Mouse (Mus musculus) hindbrain, embryonic 13.5 days (tissue): ENCODE measurements around the gene Tbc1d22a. TPM values are rescaled to one million over a fixed set of nuclear protein-coding genes. Genes with fewer than 3 reads are reported as not detected.
A peak's percentile ranks its signal among the peaks of the same experiment; 100 is the strongest.

Experiments used
- ATAC-seq: fragments of 200-750 bp; cut with Nextera tagmentation; 2 replicates; pipeline ENCODE4 v1.8.0; 2017; ENCODE audit warnings: moderate TSS enrichment; ENCODE audit not compliant: low FRiP score
- H3K27ac ChIP-seq: fragments of 300-500 bp; sonication (generic); 2 replicates; pipeline ENCODE4 v1.5.1; 2015; ENCODE audit warnings: inconsistent platforms, mild to moderate bottlenecking, moderate library complexity
- H3K27me3 ChIP-seq: fragments of 300-500 bp; sonication (generic); 2 replicates; pipeline ENCODE4 v1.6.1; 2015; ENCODE audit warnings: mild to moderate bottlenecking, inconsistent platforms
- H3K36me3 ChIP-seq: fragments of 300-500 bp; sonication (generic); 2 replicates; pipeline ENCODE4 v1.6.1; 2015; ENCODE audit warnings: mild to moderate bottlenecking, inconsistent platforms
- H3K4me1 ChIP-seq: fragments of 300-500 bp; sonication (generic); replicated peaks from 2 replicates; pipeline ENCODE4 v1.6.1; 2015; ENCODE audit warnings: inconsistent platforms
- H3K4me2 ChIP-seq: fragments of 300-500 bp; sonication (generic); 2 replicates; pipeline ENCODE4 v1.6.1; 2015; ENCODE audit warnings: inconsistent platforms, mild to moderate bottlenecking, moderate library complexity
- H3K4me3 ChIP-seq: fragments of 300-500 bp; sonication (generic); 2 replicates; pipeline ENCODE4 v1.5.1; 2015; ENCODE audit warnings: mild to moderate bottlenecking, inconsistent platforms
- H3K9ac ChIP-seq: fragments of 300-500 bp; sonication (generic); 2 replicates; pipeline ENCODE4 v1.6.1; 2015; ENCODE audit warnings: mild to moderate bottlenecking, inconsistent platforms
- H3K9me3 ChIP-seq: fragments of 300-500 bp; sonication (generic); 2 replicates; pipeline ENCODE4 v1.6.1; 2016; ENCODE audit warnings: inconsistent platforms
- WGBS: fragments of 180-500 bp; shearing (Covaris S2); methylation state at CpG from one replicate; pipeline ENCODE4 v1.1.7; 2015; 5-methylcytosine and 5-hydroxymethylcytosine counted together
- polyA plus RNA-seq: library from polyadenylated mRNA; unstranded; fragments of >200 nt; fragmentation: Nextera tagmentation; extraction: Ambion mirVana; gene quantifications from 2 replicates; pipeline ENCODE4 v1.2.1, GENCODE M21; 2015

Tbc1d22a gene
- polyA plus RNA-seq, 1 experiment from 2014 or later: 12.1 TPM

DNA sequence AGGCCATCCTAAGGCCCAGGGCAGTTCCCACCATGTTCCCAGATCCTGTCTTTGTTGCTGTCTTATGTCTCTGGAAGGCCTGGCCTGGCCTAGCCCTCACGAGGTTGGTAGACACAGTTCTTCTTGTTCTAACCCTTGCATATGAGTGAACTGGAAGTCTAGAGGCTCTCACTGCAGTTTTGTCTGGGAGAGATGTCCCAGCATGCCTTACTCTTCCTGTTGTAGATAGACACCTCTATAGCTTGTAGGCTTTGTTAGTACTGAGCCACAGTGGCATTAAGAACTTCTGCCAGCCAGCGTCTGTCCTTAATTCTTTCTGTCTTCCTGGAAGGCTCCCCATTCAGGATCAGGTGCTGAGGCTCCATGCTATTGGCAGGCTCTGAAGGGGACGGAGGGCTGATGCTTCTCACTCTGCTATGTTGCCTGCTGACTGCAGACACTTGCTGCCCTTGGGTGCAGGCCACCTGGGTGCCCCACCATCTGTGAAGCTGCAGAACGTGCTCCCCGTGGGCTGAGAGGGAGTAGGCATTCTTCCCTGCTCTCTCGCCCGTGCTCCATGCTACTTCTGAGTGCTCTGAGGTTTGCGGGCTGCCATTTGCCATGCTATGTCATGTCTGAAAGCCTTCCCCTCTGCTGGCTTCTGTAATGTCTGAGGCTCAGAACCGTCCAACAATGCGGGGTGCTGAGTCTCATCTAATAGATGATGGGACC lies 150.8 kb downstream of the Tbc1d22a start:
- Histone ChIP-seq H3K36me3 (no peaks in the 10 kb centered on the region), H3K9ac (no peak overlapping the region), H3K9me3 (no peaks in the 10 kb centered on the region), H3K27me3 (no peaks in the 10 kb centered on the region), H3K27ac (peak overlapping the region; percentile 12; the same call in 1 of the 2 replicates), H3K4me1 (peaks cover 70% of the 10 kb centered on the region), H3K4me2 (no peak overlapping the region), H3K4me3 (no peak overlapping the region)
- WGBS: 86% methylated on average over 10 of the region's 10 CpGs
- no peak for ATAC-seq

- no peak overlapping the region for H3K4me3 ChIP-seq
- H3K4me1 ChIP-seq: peaks cover 66% of the 10 kb centered on the region
Observed at GRCm38 (mm10) chr15:86366726-86367125, 152.5 kb downstream of the Tbc1d22a start.

DNA sequence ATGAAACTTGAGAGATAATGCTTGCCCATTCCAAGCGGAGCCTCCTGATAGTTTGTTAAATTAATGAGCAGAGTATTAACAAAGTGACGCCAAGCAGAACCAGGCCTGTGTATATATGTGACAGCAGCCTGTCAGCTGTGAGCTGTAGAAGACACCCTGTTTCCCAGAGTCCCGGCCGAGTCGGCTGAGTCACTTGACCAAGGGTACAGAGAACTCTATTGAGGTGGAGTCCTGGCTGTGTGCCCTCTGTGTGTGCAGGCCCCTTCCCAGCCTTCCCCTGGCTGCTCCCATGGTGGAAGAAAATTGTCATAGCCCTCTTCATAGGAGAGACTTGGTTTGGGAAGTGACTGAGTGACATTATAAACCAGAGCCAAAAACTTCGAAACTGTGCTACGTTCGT lies 153.0 kb downstream of the Tbc1d22a start:
- H3K4me2 ChIP-seq: no peak overlapping the region
- 56% methylated on average over 8 of the region's 8 CpGs for WGBS
- ATAC-seq: peak; percentile 37; the same call in 1 of the 2 replicates
- 0 out of 2 replicates have a peak overlapping the region, but pooled peaks have one; percentile 3 for H3K27ac ChIP-seq
- no peak overlapping the region for H3K9ac ChIP-seq
- H3K27me3 ChIP-seq: no peaks in the 10 kb centered on the region
- H3K36me3 ChIP-seq: no peaks in the 10 kb centered on the region
- H3K4me3 ChIP-seq: no peak overlapping the region
- no peaks in the 10 kb centered on the region for H3K9me3 ChIP-seq
- peaks cover 62% of the 10 kb centered on the region for H3K4me1 ChIP-seq

More at GRCm38 (mm10) chr15:86366726-86367125, 152.5 kb downstream of the Tbc1d22a start:
- no peak for ATAC-seq
- Histone ChIP-seq H3K9ac (peak overlapping the region; percentile 36; the same call in 1 of the 2 replicates), H3K9me3 (no peaks in the 10 kb centered on the region), H3K27me3 (no peaks in the 10 kb centered on the region), H3K27ac (peak overlapping the region; percentile 64), H3K4me2 (no peak overlapping the region), H3K36me3 (no peaks in the 10 kb centered on the region)
- 73% methylated on average over 4 of the region's 4 CpGs for WGBS

DNA sequence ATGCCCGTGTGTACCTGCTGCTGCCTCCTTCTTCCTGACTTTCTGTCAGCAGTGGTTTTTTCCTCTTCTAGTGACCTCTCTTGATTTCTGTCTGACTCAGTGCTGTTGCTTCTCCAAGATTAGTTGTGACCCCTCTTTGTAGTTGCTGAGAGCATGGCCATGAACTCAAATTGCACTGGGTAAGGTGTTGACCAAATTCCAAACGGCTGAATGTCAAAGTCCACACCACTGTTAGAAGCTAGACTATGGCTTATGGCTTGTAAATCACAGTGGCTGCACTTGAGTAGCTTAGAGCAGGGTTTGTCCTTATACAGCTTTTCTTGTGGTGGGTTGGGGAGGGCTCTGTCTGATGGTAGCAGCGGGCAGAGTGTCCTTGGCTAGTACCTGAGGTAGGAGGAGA lies 156.6 kb downstream of the Tbc1d22a start:
- no peak overlapping the region for H3K4me3 ChIP-seq
- H3K4me1 ChIP-seq: peaks cover 29% of the 10 kb centered on the region
- H3K9me3 ChIP-seq: no peaks in the 10 kb centered on the region
- WGBS: 93% methylated on average over 3 of the region's 3 CpGs
- ATAC-seq: no peak
- no peak overlapping the region for H3K9ac ChIP-seq
- H3K4me2 ChIP-seq: no peak overlapping the region
- H3K27ac ChIP-seq: no peak overlapping the region
- no peaks in the 10 kb centered on the region for H3K36me3 ChIP-seq
- no peaks in the 10 kb centered on the region for H3K27me3 ChIP-seq

DNA sequence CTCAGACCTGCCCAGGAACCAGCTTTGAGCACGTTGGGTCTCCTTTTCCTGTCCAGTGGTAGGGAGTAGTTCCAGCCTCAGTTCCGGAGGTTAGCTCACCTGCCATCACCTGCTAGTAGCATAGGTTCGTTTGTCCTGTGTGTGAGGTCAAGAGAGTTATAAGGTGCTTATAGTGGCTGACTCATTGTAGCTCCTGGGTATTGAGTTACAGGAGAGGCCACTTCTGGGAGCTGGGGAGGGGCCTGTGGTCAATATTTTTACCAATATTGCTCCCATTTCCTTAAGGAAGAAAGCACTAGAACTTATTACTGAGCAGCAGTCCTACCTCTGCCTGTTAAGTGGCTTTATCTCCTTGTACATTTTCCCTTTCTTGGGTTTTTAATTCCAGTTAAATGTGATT lies 161.0 kb downstream of the Tbc1d22a start:
- H3K4me2 ChIP-seq: no peak overlapping the region
- H3K9ac ChIP-seq: no peak overlapping the region
- peak overlapping the region; percentile 18; the same call in 1 of the 2 replicates for H3K27ac ChIP-seq
- H3K36me3 ChIP-seq: no peaks in the 10 kb centered on the region
- H3K4me1 ChIP-seq: peaks cover 4% of the 10 kb centered on the region; the same call in 1 of the 2 replicates
- no peak overlapping the region for H3K4me3 ChIP-seq
- 87% methylated on average over 3 of the region's 3 CpGs for WGBS
- ATAC-seq: no peak
- no peaks in the 10 kb centered on the region for H3K9me3 ChIP-seq
- no peaks in the 10 kb centered on the region for H3K27me3 ChIP-seq

GRCm38 (mm10) chr15:86375860-86376394 lies 161.7 kb downstream of the Tbc1d22a start:
- no peaks in the 10 kb centered on the region for H3K36me3 ChIP-seq
- 80% methylated on average over 6 of the region's 6 CpGs for WGBS
- peak overlapping the region; percentile 26; the same call in 1 of the 2 replicates for H3K27ac ChIP-seq
- H3K4me3 ChIP-seq: no peak overlapping the region
- no peak overlapping the region for H3K9ac ChIP-seq
- no peaks in the 10 kb centered on the region for H3K9me3 ChIP-seq
- H3K27me3 ChIP-seq: no peaks in the 10 kb centered on the region
- H3K4me2 ChIP-seq: no peak overlapping the region
- H3K4me1 ChIP-seq: peaks cover 4% of the 10 kb centered on the region; the same call in 1 of the 2 replicates
- ATAC-seq: no peak

DNA sequence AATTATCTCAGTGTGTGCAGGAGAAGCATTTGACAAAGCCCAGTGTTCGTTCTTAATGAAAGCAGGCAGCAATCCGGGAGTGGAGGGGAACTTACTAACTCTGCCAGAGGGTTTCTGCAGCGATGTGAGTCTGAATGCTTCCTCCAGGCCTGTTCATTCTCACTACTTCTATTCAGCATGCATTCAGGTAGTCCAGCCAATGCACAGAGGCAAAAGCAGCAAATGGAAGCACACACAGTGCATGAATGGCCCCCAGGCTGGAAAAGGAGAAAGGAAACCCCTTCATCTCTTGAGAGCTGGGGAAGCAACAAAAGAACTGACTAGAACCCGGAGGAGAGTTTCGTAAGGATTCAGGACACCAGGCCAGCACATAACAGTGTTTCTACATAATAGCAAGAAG lies 169.0 kb downstream of the Tbc1d22a start:
- no peak for ATAC-seq
- 37% methylated on average over 5 of the region's 5 CpGs for WGBS
- H3K4me1 ChIP-seq: peaks cover 27% of the 10 kb centered on the region
- no peaks in the 10 kb centered on the region for H3K27me3 ChIP-seq
- no peaks in the 10 kb centered on the region for H3K9me3 ChIP-seq
- no peak overlapping the region for H3K4me2 ChIP-seq
- peak overlapping the region; percentile 40 for H3K27ac ChIP-seq
- no peak overlapping the region for H3K4me3 ChIP-seq
- no peaks in the 10 kb centered on the region for H3K36me3 ChIP-seq
- H3K9ac ChIP-seq: no peak overlapping the region

DNA sequence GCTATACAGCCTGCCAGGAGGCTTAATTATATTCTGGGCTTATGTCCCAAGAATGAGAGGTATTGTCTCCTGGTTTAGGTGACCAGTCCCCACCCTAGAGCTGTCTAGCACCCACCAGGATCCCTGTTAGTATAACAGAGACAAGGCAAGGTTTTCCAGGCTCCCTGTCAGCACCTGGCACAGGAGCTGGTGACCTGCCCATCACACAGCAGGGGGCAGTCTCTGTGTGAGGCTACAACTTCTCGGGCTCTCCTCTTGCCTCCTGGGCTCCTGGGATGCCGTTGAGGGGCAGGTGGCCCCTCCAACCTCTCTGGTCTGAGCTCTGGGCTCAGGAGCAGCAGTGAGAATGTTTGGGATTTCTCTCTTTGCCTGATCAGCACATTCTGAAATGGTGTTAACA lies 171.2 kb downstream of the Tbc1d22a start:
- Histone ChIP-seq H3K9ac (no peak overlapping the region), H3K4me2 (no peak overlapping the region), H3K4me1 (peaks cover 37% of the 10 kb centered on the region), H3K27me3 (no peaks in the 10 kb centered on the region), H3K9me3 (no peaks in the 10 kb centered on the region), H3K4me3 (no peak overlapping the region), H3K36me3 (no peaks in the 10 kb centered on the region), H3K27ac (no peak overlapping the region; the same call in 1 of the 2 replicates)
- ATAC-seq: no peak
- WGBS: 39% methylated on average over 2 of the region's 2 CpGs

- no peak overlapping the region for H3K4me2 ChIP-seq
- peak overlapping the region; percentile 10; the same call in 1 of the 2 replicates for H3K27ac ChIP-seq
- H3K9me3 ChIP-seq: no peaks in the 10 kb centered on the region
- ATAC-seq: no peak
- H3K9ac ChIP-seq: no peak overlapping the region
- H3K4me1 ChIP-seq: peaks cover 37% of the 10 kb centered on the region
- H3K27me3 ChIP-seq: no peaks in the 10 kb centered on the region
- H3K36me3 ChIP-seq: no peaks in the 10 kb centered on the region
- H3K4me3 ChIP-seq: no peak overlapping the region
- WGBS: 88% methylated on average over 8 of the region's 8 CpGs
Observed at GRCm38 (mm10) chr15:86386325-86386724, 172.1 kb downstream of the Tbc1d22a start.

DNA sequence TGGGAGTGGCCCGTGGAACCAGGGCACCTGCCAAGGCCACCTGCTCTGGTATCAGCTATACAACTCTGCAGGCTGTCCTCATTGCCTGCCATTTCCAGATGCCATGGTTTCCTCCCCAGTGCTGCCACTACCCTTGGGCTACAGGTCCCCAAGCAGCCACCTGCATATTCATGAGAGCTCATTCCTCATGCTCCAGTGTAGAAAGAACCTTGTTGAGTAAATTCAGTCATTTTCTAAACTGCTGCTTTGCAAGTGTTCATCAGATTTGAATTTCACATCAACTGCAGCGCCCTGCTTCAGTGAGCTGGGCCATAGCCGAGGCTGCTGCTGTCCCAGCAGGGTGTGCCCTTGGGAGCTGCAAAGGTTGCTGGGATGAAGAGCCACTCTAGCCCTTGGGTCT lies 174.3 kb downstream of the Tbc1d22a start:
- ATAC-seq: no peak
- Histone ChIP-seq H3K9me3 (no peaks in the 10 kb centered on the region), H3K4me1 (peaks cover 37% of the 10 kb centered on the region), H3K9ac (no peak overlapping the region), H3K4me2 (no peak overlapping the region), H3K4me3 (no peak overlapping the region), H3K27me3 (no peaks in the 10 kb centered on the region), H3K27ac (peak overlapping the region; percentile 62), H3K36me3 (peaks cover 4% of the 10 kb centered on the region; the same call in 1 of the 2 replicates)
- WGBS: 56% methylated on average over 3 of the region's 3 CpGs

- Histone ChIP-seq H3K4me1 (no peaks in the 10 kb centered on the region), H3K27me3 (no peaks in the 10 kb centered on the region), H3K9me3 (no peaks in the 10 kb centered on the region), H3K4me3 (no peak overlapping the region), H3K4me2 (no peak overlapping the region), H3K36me3 (no peaks in the 10 kb centered on the region), H3K27ac (no peak overlapping the region), H3K9ac (no peak overlapping the region)
- ATAC-seq: no peak
- 83% methylated on average over 5 of the region's 5 CpGs for WGBS
Observed at GRCm38 (mm10) chr15:86404866-86405265, 190.6 kb downstream of the Tbc1d22a start.

- WGBS: 24% methylated on average over 4 of the region's 4 CpGs
- no peaks in the 10 kb centered on the region for H3K27me3 ChIP-seq
Observed at GRCm38 (mm10) chr15:86405527-86405926, 191.3 kb downstream of the Tbc1d22a start.

More at GRCm38 (mm10) chr15:86405527-86405926, 191.3 kb downstream of the Tbc1d22a start:
- Histone ChIP-seq H3K27ac (no peak overlapping the region), H3K9ac (no peak overlapping the region), H3K4me3 (no peak overlapping the region), H3K36me3 (no peaks in the 10 kb centered on the region), H3K4me2 (no peak overlapping the region), H3K9me3 (no peaks in the 10 kb centered on the region), H3K4me1 (peaks cover 2% of the 10 kb centered on the region; the same call in 1 of the 2 replicates)
- ATAC-seq: no peak
